17 mouse cellular contexts compared by ENCODE assay signal in the genomic region with DNA sequence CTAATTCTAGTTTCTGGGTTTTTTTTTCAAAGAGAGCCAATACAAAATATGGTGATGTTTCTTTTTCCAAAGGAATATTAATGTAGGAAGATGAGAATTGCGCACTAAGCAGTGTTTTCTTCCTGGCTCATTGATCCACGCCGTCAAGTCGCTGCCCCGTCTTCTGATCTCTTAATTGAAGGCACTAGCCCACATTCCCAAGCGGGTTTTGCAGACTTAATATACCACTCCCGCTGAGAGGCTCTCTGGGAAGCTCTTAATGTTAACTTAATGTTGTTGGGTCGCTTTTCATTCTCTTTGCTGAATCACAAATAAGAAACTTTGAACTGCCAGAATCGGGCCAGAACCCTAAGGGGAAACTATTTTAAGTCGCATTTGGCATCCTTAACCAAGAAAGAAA.
"Had no signal": no experiment of that assay in that cellular context is flagged by ENCODE, and none has a peak within 500 bp of the region (broad histone marks: within the 10 kb centered on the region; RNA-seq: fewer than 3 reads in every experiment).

No protein-coding gene starts in this region.

- H3K4me3 ChIP-seq: left cerebral cortex, adult 2 months; liver, embryonic 13.5 days; lung, embryonic 15.5 days; megakaryocyte, embryonic 14.5 days; midbrain, embryonic 12.5 days; neural tube, embryonic 13.5 days; stomach, embryonic 15.5 days had no signal

- H3K9me3 ChIP-seq: liver, embryonic 13.5 days; lung, embryonic 15.5 days; megakaryocyte, embryonic 14.5 days; midbrain, embryonic 12.5 days; neural tube, embryonic 13.5 days; stomach, embryonic 15.5 days had no signal

- H3K4me1 ChIP-seq: lung, embryonic 15.5 days; stomach, embryonic 15.5 days had no signal

- DNase-seq: kidney, adult 9 months; kidney, postnatal 4 days; liver; liver, embryonic 13.5 days; liver, postnatal 0 days; lung, postnatal 14 days; right cerebral cortex, postnatal 14 days; thymus, adult 2 months; thymus, postnatal 25 days had no signal

- H3K4me2 ChIP-seq: liver, embryonic 13.5 days; lung, embryonic 15.5 days; midbrain, embryonic 12.5 days; neural tube, embryonic 13.5 days; stomach, embryonic 15.5 days had no signal

- H3K27ac ChIP-seq: kidney, postnatal 0 days; left cerebral cortex, adult 2 months; liver, embryonic 13.5 days; lung, embryonic 15.5 days; macrophage; midbrain, embryonic 12.5 days; stomach, embryonic 15.5 days had no signal

- H3K9ac ChIP-seq: liver, embryonic 13.5 days; liver, postnatal 0 days; lung, embryonic 15.5 days; midbrain, embryonic 12.5 days; neural tube, embryonic 13.5 days; stomach, embryonic 15.5 days had no signal

- ATAC-seq: liver, postnatal 0 days had no signal

- H3K27me3 ChIP-seq: liver, embryonic 13.5 days; lung, embryonic 15.5 days; megakaryocyte, embryonic 14.5 days; midbrain, embryonic 12.5 days; neural tube, embryonic 13.5 days; stomach, embryonic 15.5 days had no signal
